Mouse (Mus musculus) heart, postnatal 25 days (tissue): ENCODE measurements around the gene Trpc4ap. TPM values are rescaled to one million over a fixed set of nuclear protein-coding genes. Genes with fewer than 3 reads are reported as not detected.
"Not testable (repeated sequence)": the region's sequence is repeated elsewhere in the genome, so short reads cannot be mapped to it uniquely, and the experiment has no call there.

Source experiments
- DNase-seq: peaks from one replicate; pipeline ENCODE4 v3.0.0; 2022; ENCODE audit warnings: low spot score
- intact Hi-C: fragments of 180-260 bp; cut with DNase I; formaldehyde crosslinking; loops from one replicate; pipeline ENCODE4 v1.15.1; 2025
- total RNA-seq, 2 experiments: library from RNA; stranded (reverse); gene quantifications; 2 replicates each; pipeline ENCODE4 v1.2.3; 2021

The Trpc4ap gene
- total RNA-seq, 2 experiments from 2014 or later: 82.1 to 82.5 TPM

GRCm38 (mm10) chr2:155626277-155626676 lies 65.9 kb downstream of the Trpc4ap start:
- DNase-seq: no peak
- intact Hi-C loops: no loop called here

- no peak for DNase-seq
- intact Hi-C loops: no loop called here
Measured at GRCm38 (mm10) chr2:155624730-155625129, 67.5 kb downstream of the Trpc4ap start.

GRCm38 (mm10) chr2:155623996-155624395 lies 68.2 kb downstream of the Trpc4ap start:
- intact Hi-C loops: no loop called here
- DNase-seq: no peak

- no peak for DNase-seq
- intact Hi-C loops: no loop called here
Measured at GRCm38 (mm10) chr2:155622606-155623005, 69.6 kb downstream of the Trpc4ap start.

GRCm38 (mm10) chr2:155619817-155620216 lies 72.4 kb downstream of the Trpc4ap start:
- DNase-seq: peak; percentile 33
- intact Hi-C loops: loop anchor here (1.0 kb wide), 1 partner anchor 104 kb away; no protein-coding TSS in a partner anchor

- DNase-seq: no peak
Measured at GRCm38 (mm10) chr2:155616971-155617370, 75.2 kb downstream of the Trpc4ap start.

GRCm38 (mm10) chr2:155613953-155614352 lies 78.2 kb downstream of the Trpc4ap start:
- no peak for DNase-seq
- intact Hi-C loops: no loop called here

More at GRCm38 (mm10) chr2:155616971-155617370, 75.2 kb downstream of the Trpc4ap start:
- intact Hi-C loops: no loop called here

- intact Hi-C loops: no loop called here
- no peak for DNase-seq
Measured at GRCm38 (mm10) chr2:155613326-155613755, 78.8 kb downstream of the Trpc4ap start.

- DNase-seq: no peak
- intact Hi-C loops: no loop called here
Measured at GRCm38 (mm10) chr2:155611834-155612550, 80.2 kb downstream of the Trpc4ap start.

- intact Hi-C loops: no loop called here
Measured at GRCm38 (mm10) chr2:155610978-155611377, 81.2 kb downstream of the Trpc4ap start, which contains the start of gene Myh7b. Myh7b (plus strand) TSS chr2:155611212.

GRCm38 (mm10) chr2:155606360-155606759 lies 85.8 kb downstream of the Trpc4ap start:
- DNase-seq: no peak
- intact Hi-C loops: no loop called here

More at GRCm38 (mm10) chr2:155610978-155611377, 81.2 kb downstream of the Trpc4ap start, which contains the start of gene Myh7b:
- DNase-seq: no peak

GRCm38 (mm10) chr2:155605236-155605589 lies 87.0 kb downstream of the Trpc4ap start:
- intact Hi-C loops, DNase-seq: not testable (repeated sequence)

GRCm38 (mm10) chr2:155604560-155605235 lies 87.5 kb downstream of the Trpc4ap start:
- DNase-seq: no peak
- intact Hi-C loops: no loop called here

- intact Hi-C loops: no loop called here
- DNase-seq: no peak
Measured at GRCm38 (mm10) chr2:155603707-155604106, 88.5 kb downstream of the Trpc4ap start.

- intact Hi-C loops: no loop called here
- no peak for DNase-seq
Measured at GRCm38 (mm10) chr2:155595516-155595915, 96.7 kb downstream of the Trpc4ap start.

GRCm38 (mm10) chr2:155592854-155593283 lies 99.3 kb downstream of the Trpc4ap start:
- intact Hi-C loops: no loop called here
- no peak for DNase-seq

- intact Hi-C loops: no loop called here
Measured at GRCm38 (mm10) chr2:155592137-155592853, 99.9 kb downstream of the Trpc4ap start, which contains the start of gene Gss. Gss (minus strand) TSS chr2:155592810.

GRCm38 (mm10) chr2:155591676-155592075 lies 100.5 kb downstream of the Trpc4ap start:
- intact Hi-C loops: no loop called here
- no peak for DNase-seq

More at GRCm38 (mm10) chr2:155592137-155592853, 99.9 kb downstream of the Trpc4ap start, which contains the start of gene Gss:
- DNase-seq: peak; percentile 98

GRCm38 (mm10) chr2:155590876-155591275 lies 101.3 kb downstream of the Trpc4ap start:
- intact Hi-C loops: no loop called here
- DNase-seq: no peak

- no peak for DNase-seq
- intact Hi-C loops: no loop called here
Measured at GRCm38 (mm10) chr2:155589521-155589920, 102.7 kb downstream of the Trpc4ap start.
